Mouse (Mus musculus): Measurements from ENCODE around the gene Kcnh4.

DNA sequence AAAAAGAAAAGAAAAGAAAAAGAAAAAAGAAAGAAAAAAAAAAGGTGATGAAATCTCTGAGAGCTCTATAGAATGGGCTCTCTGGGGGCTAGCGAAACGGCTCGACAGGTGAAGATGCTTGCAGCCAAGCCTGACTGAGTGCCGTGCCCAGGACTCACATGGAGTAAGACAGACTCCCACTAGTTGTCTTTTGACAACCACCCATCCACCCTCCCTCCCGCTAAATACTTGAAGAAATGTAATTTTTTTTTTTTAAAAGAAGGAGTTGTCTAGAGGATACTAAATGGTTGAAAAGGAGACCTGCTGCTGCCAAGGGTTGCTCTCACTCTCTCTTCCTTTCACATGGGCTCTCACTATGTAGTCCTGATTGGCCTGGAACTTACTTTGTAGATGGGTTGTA is 21.0 kb downstream of the Kcnh4 start:
- TF ChIP-seq CTCF (IDR thresholded peaks at IDR 0.05; ENCODE audit: low read depth) (no peak), EP300 (IDR thresholded peaks at IDR 0.05; ENCODE audit: low read depth) (no peak)

Measured in heart, postnatal 0 days (tissue).